Mouse (Mus musculus) limb, embryonic 11.5 days (tissue): ENCODE measurements around the gene Cep112. TPM values are rescaled to one million over a fixed set of nuclear protein-coding genes. Genes with fewer than 3 reads are reported as not detected.

Experiments
- ATAC-seq: fragments of 200-750 bp; cut with Nextera tagmentation; 2 replicates; pipeline ENCODE4 v1.8.0; 2017; ENCODE audit warnings: low read depth; ENCODE audit not compliant: insufficient number of reproducible peaks, low FRiP score, low TSS enrichment
- DNase-seq: peaks from one replicate; pipeline ENCODE4 v3.0.0-alpha.2; 2015; ENCODE audit warnings: low spot score
- H3K27ac ChIP-seq: fragments of 300-500 bp; sonication (generic); replicated peaks from 2 replicates; pipeline ENCODE4 v1.5.1; 2014; ENCODE audit warnings: low read depth, mild to moderate bottlenecking, low read length
- H3K27me3 ChIP-seq: fragments of 300-500 bp; sonication (generic); 2 replicates; pipeline ENCODE4 v1.6.1; 2014; ENCODE audit warnings: mild to moderate bottlenecking, low read length, mixed read lengths; ENCODE audit not compliant: control insufficient read depth, insufficient read depth
- H3K36me3 ChIP-seq: fragments of 300-500 bp; sonication (generic); 2 replicates; pipeline ENCODE4 v1.6.1; 2014; ENCODE audit warnings: mild to moderate bottlenecking, low read length, moderate library complexity, mixed read lengths; ENCODE audit not compliant: control insufficient read depth, insufficient read depth
- H3K4me1 ChIP-seq: fragments of 300-500 bp; sonication (generic); 2 replicates; pipeline ENCODE4 v1.6.1; 2014; ENCODE audit warnings: low read length, mixed read lengths; ENCODE audit not compliant: control insufficient read depth, insufficient read depth
- H3K4me2 ChIP-seq: fragments of 300-500 bp; sonication (generic); 2 replicates; pipeline ENCODE4 v1.6.1; 2014; ENCODE audit warnings: low read depth, mild to moderate bottlenecking, moderate library complexity; ENCODE audit not compliant: severe bottlenecking
- H3K4me3 ChIP-seq: fragments of 300-500 bp; sonication (generic); 2 replicates; pipeline ENCODE4 v1.5.1; 2014; ENCODE audit warnings: low read depth, low read length
- H3K9ac ChIP-seq: fragments of 300-500 bp; sonication (generic); 2 replicates; pipeline ENCODE4 v1.6.1; 2014; ENCODE audit warnings: mild to moderate bottlenecking, low read length
- H3K9me3 ChIP-seq: fragments of 300-500 bp; sonication (generic); 2 replicates; pipeline ENCODE4 v1.6.1; 2016; ENCODE audit warnings: low read length; ENCODE audit not compliant: control insufficient read depth
- WGBS: fragments of 180-500 bp; shearing (Covaris S2); extraction: QIAGEN DNeasy Blood & Tissue Kit; methylation state at CpG from one replicate; pipeline ENCODE4 v1.1.7; 2014; 5-methylcytosine and 5-hydroxymethylcytosine counted together
- polyA plus RNA-seq: library from polyadenylated mRNA; unstranded; fragments of >200 nt; fragmentation: Nextera tagmentation; extraction: Ambion mirVana; gene quantifications from 2 replicates; pipeline ENCODE4 v1.2.1, GENCODE M21; 2014

The Cep112 gene
- polyA plus RNA-seq, 1 experiment from 2014 or later: 12.0 TPM

- Histone ChIP-seq H3K4me3 (no peak overlapping the region), H3K36me3 (no peaks in the 10 kb centered on the region), H3K27ac (no peak overlapping the region), H3K4me1 (no peaks in the 10 kb centered on the region), H3K4me2 (no peak overlapping the region), H3K27me3 (no peaks in the 10 kb centered on the region), H3K9ac (no peak overlapping the region), H3K9me3 (no peaks in the 10 kb centered on the region)
- no peak for ATAC-seq
- no peak for DNase-seq
- WGBS: 85% methylated on average over 3 of the region's 3 CpGs
These were observed 109.0 kb downstream of the Cep112 start for GRCm38 (mm10) chr11:108534014-108534413.

GRCm38 (mm10) chr11:108552997-108553622 lies 128.1 kb downstream of the Cep112 start:
- no peak overlapping the region for H3K9ac ChIP-seq
- 5% methylated on average over 4 of the region's 4 CpGs for WGBS
- H3K4me2 ChIP-seq: peak overlapping the region; percentile 20; the same call in 1 of the 2 replicates
- no peak overlapping the region for H3K4me3 ChIP-seq
- no peaks in the 10 kb centered on the region for H3K4me1 ChIP-seq
- ATAC-seq (peak; percentile 87), DNase-seq (peak; percentile 66)
- H3K27ac ChIP-seq: peak overlapping the region; percentile 70; the same call in 1 of the 2 replicates
- H3K36me3 ChIP-seq: no peaks in the 10 kb centered on the region
- H3K9me3 ChIP-seq: no peaks in the 10 kb centered on the region
- H3K27me3 ChIP-seq: no peaks in the 10 kb centered on the region

GRCm38 (mm10) chr11:108553881-108554280 lies 128.9 kb downstream of the Cep112 start:
- Histone ChIP-seq H3K4me2 (no peak overlapping the region), H3K9ac (no peak overlapping the region), H3K4me1 (no peaks in the 10 kb centered on the region), H3K9me3 (no peaks in the 10 kb centered on the region), H3K4me3 (no peak overlapping the region), H3K36me3 (no peaks in the 10 kb centered on the region), H3K27ac (no peak overlapping the region), H3K27me3 (no peaks in the 10 kb centered on the region)
- DNase-seq (no peak), ATAC-seq (no peak)
- 80% methylated on average over 1 of the region's 1 CpGs for WGBS

GRCm38 (mm10) chr11:108558544-108558943 lies 133.6 kb downstream of the Cep112 start:
- no peaks in the 10 kb centered on the region for H3K36me3 ChIP-seq
- DNase-seq (no peak), ATAC-seq (no peak)
- no peak overlapping the region for H3K9ac ChIP-seq
- 0 out of 2 replicates have a peak, but pooled peaks cover 3% of the 10 kb centered on the region for H3K4me1 ChIP-seq
- H3K27ac ChIP-seq: no peak overlapping the region
- H3K4me2 ChIP-seq: no peak overlapping the region
- no peaks in the 10 kb centered on the region for H3K9me3 ChIP-seq
- no peaks in the 10 kb centered on the region for H3K27me3 ChIP-seq
- no peak overlapping the region for H3K4me3 ChIP-seq
- WGBS: 83% methylated on average over 4 of the region's 4 CpGs

GRCm38 (mm10) chr11:108559506-108559905 lies 134.5 kb downstream of the Cep112 start:
- H3K9me3 ChIP-seq: no peaks in the 10 kb centered on the region
- H3K4me3 ChIP-seq: no peak overlapping the region
- no peak overlapping the region for H3K9ac ChIP-seq
- DNase-seq (no peak), ATAC-seq (no peak)
- H3K4me2 ChIP-seq: no peak overlapping the region
- 0 out of 2 replicates have a peak, but pooled peaks cover 3% of the 10 kb centered on the region for H3K4me1 ChIP-seq
- no peaks in the 10 kb centered on the region for H3K27me3 ChIP-seq
- H3K27ac ChIP-seq: no peak overlapping the region
- H3K36me3 ChIP-seq: no peaks in the 10 kb centered on the region

- no peak overlapping the region for H3K4me2 ChIP-seq
- ATAC-seq (no peak), DNase-seq (no peak)
- H3K27ac ChIP-seq: no peak overlapping the region
- WGBS: 23% methylated on average over 5 of the region's 5 CpGs
- 0 out of 2 replicates have a peak, but pooled peaks cover 3% of the 10 kb centered on the region for H3K4me1 ChIP-seq
- H3K27me3 ChIP-seq: no peaks in the 10 kb centered on the region
- H3K9ac ChIP-seq: no peak overlapping the region
- H3K4me3 ChIP-seq: no peak overlapping the region
- no peaks in the 10 kb centered on the region for H3K9me3 ChIP-seq
- no peaks in the 10 kb centered on the region for H3K36me3 ChIP-seq
These were observed 137.1 kb downstream of the Cep112 start for GRCm38 (mm10) chr11:108562076-108562475.

GRCm38 (mm10) chr11:108586551-108587184 lies 161.7 kb downstream of the Cep112 start:
- no peak overlapping the region for H3K9ac ChIP-seq
- no peaks in the 10 kb centered on the region for H3K9me3 ChIP-seq
- no peak overlapping the region; the same call in 1 of the 2 replicates for H3K27ac ChIP-seq
- 0 out of 2 replicates have a peak, but pooled peaks cover 7% of the 10 kb centered on the region for H3K4me1 ChIP-seq
- no peaks in the 10 kb centered on the region for H3K36me3 ChIP-seq
- WGBS: 18% methylated on average over 7 of the region's 7 CpGs
- ATAC-seq (no peak), DNase-seq (peak; percentile 51)
- no peak overlapping the region for H3K4me2 ChIP-seq
- H3K27me3 ChIP-seq: no peaks in the 10 kb centered on the region
- no peak overlapping the region for H3K4me3 ChIP-seq

GRCm38 (mm10) chr11:108593207-108593958 lies 168.4 kb downstream of the Cep112 start:
- no peaks in the 10 kb centered on the region for H3K4me1 ChIP-seq
- no peaks in the 10 kb centered on the region for H3K27me3 ChIP-seq
- ATAC-seq (no peak), DNase-seq (no peak)
- no peaks in the 10 kb centered on the region for H3K36me3 ChIP-seq
- no peak overlapping the region for H3K4me2 ChIP-seq
- H3K4me3 ChIP-seq: no peak overlapping the region
- 74% methylated on average over 5 of the region's 5 CpGs for WGBS
- no peak overlapping the region for H3K9ac ChIP-seq
- no peaks in the 10 kb centered on the region for H3K9me3 ChIP-seq
- H3K27ac ChIP-seq: no peak overlapping the region
